Mouse (Mus musculus): Measurements from ENCODE around the gene Cab39. TPM values are rescaled to one million over a fixed set of nuclear protein-coding genes. Genes with fewer than 3 reads are reported as not detected.

The Cab39 gene
- polyA plus RNA-seq (2014; fragmentation: Illumina TruSeq; extraction: RNeasy Lipid Tissue Mini Kit (QIAGEN cat#74804)): 214 TPM

GRCm38 (mm10) chr1:85793208-85794105 is at the start of gene Cab39:
Gene Cab39 (plus strand): TSS chr1:85793441.

GRCm38 (mm10) chr1:85778436-85778835 is 14.8 kb upstream of the Cab39 start, which contains the start of gene A630001G21Rik:
Gene A630001G21Rik (minus strand): TSS chr1:85778643.

GRCm38 (mm10) chr1:85894231-85894747 is 101.0 kb downstream of the Cab39 start, which contains the start of gene Itm2c:
Gene Itm2c (plus strand): TSS chr1:85894281.

Other genes starting within 250 kb of the Cab39 start
- gene G530012D18Rik, start 217.8 kb upstream of the Cab39 start, polyA plus RNA-seq (2014; fragmentation: Illumina TruSeq; extraction: RNeasy Lipid Tissue Mini Kit (QIAGEN cat#74804)): not detected
- 8.3 TPM for gene Sp110, start 194.6 kb upstream of the Cab39 start, polyA plus RNA-seq (2014; fragmentation: Illumina TruSeq; extraction: RNeasy Lipid Tissue Mini Kit (QIAGEN cat#74804))
- 7.0 TPM for gene Sp140, start 193.1 kb upstream of the Cab39 start, polyA plus RNA-seq (2014; fragmentation: Illumina TruSeq; extraction: RNeasy Lipid Tissue Mini Kit (QIAGEN cat#74804))
- gene Sp100, start 143.5 kb upstream of the Cab39 start, polyA plus RNA-seq (2014; fragmentation: Illumina TruSeq; extraction: RNeasy Lipid Tissue Mini Kit (QIAGEN cat#74804)): 54.3 TPM
- 1.6 TPM for gene A630001G21Rik, start 14.8 kb upstream of the Cab39 start, polyA plus RNA-seq (2014; fragmentation: Illumina TruSeq; extraction: RNeasy Lipid Tissue Mini Kit (QIAGEN cat#74804))
- 5.5 TPM for gene Itm2c, start 100.8 kb downstream of the Cab39 start, polyA plus RNA-seq (2014; fragmentation: Illumina TruSeq; extraction: RNeasy Lipid Tissue Mini Kit (QIAGEN cat#74804))
- gene 4933407L21Rik, start 135.0 kb downstream of the Cab39 start, polyA plus RNA-seq (2014; fragmentation: Illumina TruSeq; extraction: RNeasy Lipid Tissue Mini Kit (QIAGEN cat#74804)): not detected
- 0.31 TPM for gene Gpr55, start 167.6 kb downstream of the Cab39 start, polyA plus RNA-seq (2014; fragmentation: Illumina TruSeq; extraction: RNeasy Lipid Tissue Mini Kit (QIAGEN cat#74804))
- gene Spata3, start 223.4 kb downstream of the Cab39 start, polyA plus RNA-seq (2014; fragmentation: Illumina TruSeq; extraction: RNeasy Lipid Tissue Mini Kit (QIAGEN cat#74804)): not detected